Mouse (Mus musculus): ENCODE data around the gene Chst4. TPM values are rescaled to one million over a fixed set of nuclear protein-coding genes. Genes with fewer than 3 reads are reported as not detected.

Chst4 gene
- total and polyA plus RNA-seq, 3 experiments: not detected

GRCm38 (mm10) chr8:109998066-109998465 is 41.5 kb downstream of the Chst4 start:
- Histone ChIP-seq H3K4me3 (ENCODE audit: low read depth, low read length) (no peak overlapping the region), H3K9me3 (replicated peaks) (no peaks in the 10 kb centered on the region), H3K36me3 (replicated peaks) (no peaks in the 10 kb centered on the region), H3K4me1 (ENCODE audit: insufficient read depth, low read depth, low read length) (no peaks in the 10 kb centered on the region), H3K27me3 (ENCODE audit: insufficient read depth, low read length) (no peaks in the 10 kb centered on the region)
- no peak for ATAC-seq (ENCODE audit: extremely low read depth, insufficient number of reproducible peaks, low FRiP score, poor library complexity, severe bottlenecking)
- DNase-seq (ENCODE audit: low spot score): no peak
- no peak for TF ChIP-seq GATA2 (IDR thresholded peaks at IDR 0.05; ENCODE audit: borderline replicate concordance, low read depth, low read length)
- TF ChIP-seq GATA1 (IDR thresholded peaks at IDR 0.05; ENCODE audit: borderline replicate concordance, low read length): no peak

DNA sequence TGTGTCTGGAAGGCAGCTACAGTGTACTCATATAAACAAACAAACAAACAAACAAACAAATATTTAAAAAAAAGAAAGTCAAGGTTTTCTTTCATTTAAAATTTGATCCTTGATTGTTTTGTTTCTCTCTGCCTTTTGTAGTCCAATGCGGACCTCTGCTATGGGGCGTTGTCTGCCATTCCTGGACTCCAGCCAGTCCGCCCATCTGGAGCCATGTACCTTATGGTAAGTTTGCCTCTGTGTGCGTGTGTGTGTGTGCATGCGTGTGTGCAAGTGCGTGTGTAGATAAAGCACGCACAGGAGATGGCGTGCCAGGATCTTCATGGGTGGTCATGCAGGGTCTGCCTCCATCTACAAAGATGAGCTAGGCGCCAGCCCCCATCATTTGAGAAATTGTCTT is 42.2 kb downstream of the Chst4 start:
- Histone ChIP-seq H3K9me3 (replicated peaks) (no peaks in the 10 kb centered on the region), H3K4me1 (ENCODE audit: insufficient read depth, low read depth, low read length) (no peaks in the 10 kb centered on the region), H3K27me3 (ENCODE audit: insufficient read depth, low read length) (no peaks in the 10 kb centered on the region), H3K4me3 (ENCODE audit: low read depth, low read length) (no peak overlapping the region), H3K36me3 (replicated peaks) (no peaks in the 10 kb centered on the region)
- no peak for DNase-seq (ENCODE audit: low spot score)
- TF ChIP-seq POLR2AphosphoS5 (IDR thresholded peaks at IDR 0.05; ENCODE audit: insufficient replicate concordance, low read depth, low read length) (no peak), GATA1 (IDR thresholded peaks at IDR 0.05; ENCODE audit: borderline replicate concordance, low read length) (no peak), GATA2 (IDR thresholded peaks at IDR 0.05; ENCODE audit: borderline replicate concordance, low read depth, low read length) (no peak), CTCF (IDR thresholded peaks at IDR 0.05; ENCODE audit: low read depth, low read length) (no peak), TAL1 (conservative IDR thresholded peaks at IDR 0.05; ENCODE audit: low read depth, low read length) (no peak)
- ATAC-seq (ENCODE audit: extremely low read depth, insufficient number of reproducible peaks, low FRiP score, poor library complexity, severe bottlenecking): no peak

- Histone ChIP-seq H3K4me3 (ENCODE audit: low read depth, low read length) (no peak overlapping the region), H3K9me3 (replicated peaks) (no peaks in the 10 kb centered on the region), H3K4me1 (ENCODE audit: insufficient read depth, low read depth, low read length) (no peaks in the 10 kb centered on the region), H3K27me3 (ENCODE audit: insufficient read depth, low read length) (no peaks in the 10 kb centered on the region), H3K36me3 (replicated peaks) (no peaks in the 10 kb centered on the region)
- no peak for DNase-seq (ENCODE audit: low spot score)
- no peak for TF ChIP-seq TAL1 (conservative IDR thresholded peaks at IDR 0.05; ENCODE audit: low read depth, low read length)
- no peak for TF ChIP-seq GATA1 (IDR thresholded peaks at IDR 0.05; ENCODE audit: borderline replicate concordance, low read length)
- TF ChIP-seq CTCF (IDR thresholded peaks at IDR 0.05; ENCODE audit: low read depth, low read length): no peak
- no peak for TF ChIP-seq GATA2 (IDR thresholded peaks at IDR 0.05; ENCODE audit: borderline replicate concordance, low read depth, low read length)
- no peak for TF ChIP-seq POLR2AphosphoS5 (IDR thresholded peaks at IDR 0.05; ENCODE audit: insufficient replicate concordance, low read depth, low read length)
- no peak for ATAC-seq (ENCODE audit: extremely low read depth, insufficient number of reproducible peaks, low FRiP score, poor library complexity, severe bottlenecking)
These were observed 46.6 kb downstream of the Chst4 start for GRCm38 (mm10) chr8:109992951-109993350.

- no peak overlapping the region for H3K4me3 ChIP-seq (ENCODE audit: low read depth, low read length)
These were observed 47.4 kb downstream of the Chst4 start for GRCm38 (mm10) chr8:109992166-109992565.

DNA sequence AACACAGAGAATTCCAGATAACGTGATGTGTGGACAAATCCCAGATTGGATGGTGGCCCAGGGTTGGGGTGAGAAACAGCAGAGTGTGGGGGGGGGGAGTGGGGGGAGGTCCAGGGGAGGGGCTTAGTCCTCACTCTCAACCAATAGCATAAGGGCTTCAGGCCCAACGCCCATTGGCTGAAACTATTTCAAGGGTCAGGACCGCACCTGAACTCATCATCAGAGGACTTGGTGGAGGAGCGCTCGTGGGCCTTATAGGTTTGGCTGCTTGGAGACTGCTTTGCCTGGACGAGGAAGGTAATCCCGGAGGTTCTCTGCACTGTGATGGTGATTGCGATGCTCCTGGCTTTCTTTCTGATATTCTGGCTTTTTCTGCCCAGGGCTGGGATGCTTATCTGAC is 49.3 kb downstream of the Chst4 start, which contains the start of gene Tat:
Tat (plus strand) TSS at position 214 of the 400 bp plus-strand sequence.
- DNase-seq (ENCODE audit: low spot score) (no peak), ATAC-seq (ENCODE audit: extremely low read depth, insufficient number of reproducible peaks, low FRiP score, poor library complexity, severe bottlenecking) (no peak)
- Histone ChIP-seq H3K4me3 (ENCODE audit: low read depth, low read length) (no peak within 1 kb of the TSS), H3K27me3 (ENCODE audit: insufficient read depth, low read length) (0 out of 2 replicates have a peak, but pooled peaks cover 2% of the 10 kb centered on the region), H3K4me1 (ENCODE audit: insufficient read depth, low read depth, low read length) (no peaks in the 10 kb centered on the region), H3K9me3 (replicated peaks) (no peaks in the 10 kb centered on the region), H3K36me3 (replicated peaks) (no peaks in the 10 kb centered on the region)
- no peak for TF ChIP-seq CTCF (IDR thresholded peaks at IDR 0.05; ENCODE audit: low read depth, low read length)
- no peak for TF ChIP-seq TAL1 (conservative IDR thresholded peaks at IDR 0.05; ENCODE audit: low read depth, low read length)
- TF ChIP-seq GATA1 (IDR thresholded peaks at IDR 0.05; ENCODE audit: borderline replicate concordance, low read length): no peak
- no peak for TF ChIP-seq GATA2 (IDR thresholded peaks at IDR 0.05; ENCODE audit: borderline replicate concordance, low read depth, low read length)
- no peak for TF ChIP-seq POLR2AphosphoS5 (IDR thresholded peaks at IDR 0.05; ENCODE audit: insufficient replicate concordance, low read depth, low read length)

More at GRCm38 (mm10) chr8:109992166-109992565, 47.4 kb downstream of the Chst4 start:
- Histone ChIP-seq H3K36me3 (replicated peaks) (no peaks in the 10 kb centered on the region), H3K9me3 (replicated peaks) (no peaks in the 10 kb centered on the region), H3K27me3 (ENCODE audit: insufficient read depth, low read length) (no peaks in the 10 kb centered on the region), H3K4me1 (ENCODE audit: insufficient read depth, low read depth, low read length) (no peaks in the 10 kb centered on the region)
- DNase-seq (ENCODE audit: low spot score) (no peak), ATAC-seq (ENCODE audit: extremely low read depth, insufficient number of reproducible peaks, low FRiP score, poor library complexity, severe bottlenecking) (no peak)
- TF ChIP-seq CTCF (IDR thresholded peaks at IDR 0.05; ENCODE audit: low read depth, low read length): no peak
- TF ChIP-seq GATA1 (IDR thresholded peaks at IDR 0.05; ENCODE audit: borderline replicate concordance, low read length): no peak
- TF ChIP-seq GATA2 (IDR thresholded peaks at IDR 0.05; ENCODE audit: borderline replicate concordance, low read depth, low read length): no peak
- TF ChIP-seq TAL1 (conservative IDR thresholded peaks at IDR 0.05; ENCODE audit: low read depth, low read length): no peak
- no peak for TF ChIP-seq POLR2AphosphoS5 (IDR thresholded peaks at IDR 0.05; ENCODE audit: insufficient replicate concordance, low read depth, low read length)

DNA sequence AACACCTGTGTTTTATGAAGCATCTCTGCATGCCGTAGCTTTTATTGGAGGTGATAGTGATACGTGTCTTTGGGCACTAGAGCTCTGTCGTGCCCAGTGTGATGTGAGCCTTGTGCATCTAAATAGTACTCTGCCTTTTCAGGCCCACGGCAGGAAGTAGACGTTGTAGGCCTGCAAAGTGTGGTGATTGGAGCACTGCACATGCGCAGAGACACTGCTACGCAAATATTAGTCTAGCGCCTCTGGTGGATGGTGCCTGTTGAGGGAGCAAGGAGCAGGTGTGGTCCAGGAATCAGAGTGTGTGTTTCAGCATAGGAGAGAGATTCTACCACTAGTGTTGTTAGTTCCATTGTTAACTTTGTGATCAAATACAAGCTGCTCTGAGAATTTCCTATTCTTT is 50.4 kb downstream of the Chst4 start:
- TF ChIP-seq TAL1 (conservative IDR thresholded peaks at IDR 0.05; ENCODE audit: low read depth, low read length): no peak
- TF ChIP-seq POLR2AphosphoS5 (IDR thresholded peaks at IDR 0.05; ENCODE audit: insufficient replicate concordance, low read depth, low read length): no peak
- no peak for TF ChIP-seq GATA1 (IDR thresholded peaks at IDR 0.05; ENCODE audit: borderline replicate concordance, low read length)
- TF ChIP-seq CTCF (IDR thresholded peaks at IDR 0.05; ENCODE audit: low read depth, low read length): no peak
- TF ChIP-seq GATA2 (IDR thresholded peaks at IDR 0.05; ENCODE audit: borderline replicate concordance, low read depth, low read length): no peak
- no peak overlapping the region for H3K4me3 ChIP-seq (ENCODE audit: low read depth, low read length)
- no peaks in the 10 kb centered on the region for H3K36me3 ChIP-seq (replicated peaks)
- no peaks in the 10 kb centered on the region for H3K9me3 ChIP-seq (replicated peaks)
- ATAC-seq (ENCODE audit: extremely low read depth, insufficient number of reproducible peaks, low FRiP score, poor library complexity, severe bottlenecking): no peak
- H3K4me1 ChIP-seq (ENCODE audit: insufficient read depth, low read depth, low read length): no peaks in the 10 kb centered on the region
- no peak for DNase-seq (ENCODE audit: low spot score)
- 0 out of 2 replicates have a peak, but pooled peaks cover 2% of the 10 kb centered on the region for H3K27me3 ChIP-seq (ENCODE audit: insufficient read depth, low read length)
